Mouse (Mus musculus) megakaryocyte-erythroid progenitor cell, adult 5-6 weeks (primary cell): ENCODE measurements around the gene Rab27a. TPM values are rescaled to one million over a fixed set of nuclear protein-coding genes. Genes with fewer than 3 reads are reported as not detected.

Experiments
- ATAC-seq: replicated peaks from 2 replicates; pipeline ENCODE4 v1.8.0; 2016; ENCODE audit warnings: mild to moderate bottlenecking, inconsistent platforms; ENCODE audit not compliant: severe bottlenecking, poor library complexity, low FRiP score, low TSS enrichment
- total RNA-seq, 2 experiments: library from RNA; stranded (forward) in 1 of 2; stranded (reverse) in 1 of 2; fragments of 200-1000, 215-1000 nt in 1 of 2; fragments of >200 nt in 1 of 2; fragmentation: Nextera tagmentation in 1 of 2; gene quantifications; 2 replicates each; pipeline ENCODE4 v1.2.3; 2014 to 2017

Rab27a gene
- total RNA-seq, 2 experiments from 2014 or later = 7.6 to 9.8 TPM

DNA sequence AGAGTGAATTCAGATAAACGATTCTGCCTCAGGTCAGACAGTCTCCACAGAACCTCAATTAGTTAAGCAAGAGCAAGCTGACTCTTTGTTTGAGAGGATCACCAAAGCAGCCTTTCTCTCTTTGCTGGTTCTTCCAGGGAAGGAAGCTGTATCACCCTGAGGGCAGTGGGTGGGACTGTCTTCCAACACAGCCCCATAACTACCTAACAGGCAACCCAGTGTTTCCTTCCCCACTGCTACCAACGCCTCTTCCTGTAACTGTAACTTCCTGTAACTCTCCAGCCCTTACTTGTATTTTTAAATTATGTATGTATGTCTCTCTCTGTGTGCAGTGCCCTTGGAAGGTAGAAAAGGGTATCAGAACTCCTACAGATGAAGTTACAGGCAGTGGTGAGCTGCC is 82.8 kb downstream of the Rab27a start:
- ATAC-seq = no peak

DNA sequence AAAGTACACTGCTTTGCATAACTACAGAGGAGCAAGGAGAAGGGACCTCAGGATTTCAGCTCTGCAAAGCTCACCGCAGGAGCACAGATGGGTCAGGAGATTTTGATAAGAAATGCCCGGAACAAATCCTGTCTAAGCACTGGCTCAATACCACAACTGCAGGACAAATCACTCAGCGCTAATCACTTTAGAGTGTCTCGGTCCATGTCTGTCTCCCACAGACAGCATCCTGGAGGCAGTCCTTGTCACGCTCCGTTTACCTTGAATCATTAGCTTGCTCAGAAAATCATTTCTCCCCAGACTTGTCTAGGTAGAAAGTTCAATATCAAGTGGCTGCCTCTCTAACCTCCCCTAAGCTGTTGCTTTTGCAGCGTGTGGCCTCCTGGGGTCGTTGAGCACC is 85.2 kb downstream of the Rab27a start:
- no peak for ATAC-seq

- ATAC-seq = no peak
Measured at GRCm38 (mm10) chr9:73130529-73130928, 85.9 kb downstream of the Rab27a start.

- no peak for ATAC-seq
Measured at GRCm38 (mm10) chr9:73137341-73137886, 92.8 kb downstream of the Rab27a start.

Other genes starting within 250 kb of the Rab27a start
- gene Prtg, start 238.0 kb upstream of the Rab27a start, total RNA-seq (2014; fragmentation: Nextera tagmentation) = not detected in 2 replicates
- not detected in 2 replicates for gene Prtg, start 238.0 kb upstream of the Rab27a start, total RNA-seq (2017)
- gene Pygo1, start 119.2 kb upstream of the Rab27a start, total RNA-seq (2014; fragmentation: Nextera tagmentation) = not detected in 2 replicates
- gene Pygo1, start 119.2 kb upstream of the Rab27a start, total RNA-seq (2017) = not detected in 2 replicates
- not detected in 2 replicates for gene Dyx1c1, start 86.1 kb upstream of the Rab27a start, total RNA-seq (2014; fragmentation: Nextera tagmentation)
- gene Dyx1c1, start 86.1 kb upstream of the Rab27a start, total RNA-seq (2017) = 1.3 TPM in 1 of 2 replicates, not detected in the other
- gene Gm44503, start 86.0 kb upstream of the Rab27a start, total RNA-seq (2014; fragmentation: Nextera tagmentation) = 2.7 TPM in 1 of 2 replicates, not detected in the other
- 1.8 TPM in 1 of 2 replicates, not detected in the other for gene Gm44503, start 86.0 kb upstream of the Rab27a start, total RNA-seq (2017)
- gene Ccpg1os, start 59.5 kb upstream of the Rab27a start, total RNA-seq (2014; fragmentation: Nextera tagmentation) = 9.5 and 9.9 TPM in 2 replicates
- 7.6 and 8.1 TPM in 2 replicates for gene Ccpg1os, start 59.5 kb upstream of the Rab27a start, total RNA-seq (2017)
- 5.6 and 6.8 TPM in 2 replicates for gene Ccpg1, start 59.4 kb upstream of the Rab27a start, total RNA-seq (2014; fragmentation: Nextera tagmentation)
- 19.4 and 28.5 TPM in 2 replicates for gene Ccpg1, start 59.4 kb upstream of the Rab27a start, total RNA-seq (2017)
- gene Pigb, start 4.5 kb upstream of the Rab27a start, total RNA-seq (2014; fragmentation: Nextera tagmentation) = 22.7 and 28.2 TPM in 2 replicates
- 5.2 and 8.2 TPM in 2 replicates for gene Pigb, start 4.5 kb upstream of the Rab27a start, total RNA-seq (2017)
- gene Khdc3, start 57.0 kb downstream of the Rab27a start, total RNA-seq (2014; fragmentation: Nextera tagmentation) = not detected in 2 replicates
- not detected in 2 replicates for gene Khdc3, start 57.0 kb downstream of the Rab27a start, total RNA-seq (2017)
- not detected in 2 replicates for gene Gm20509, start 57.6 kb downstream of the Rab27a start, total RNA-seq (2014; fragmentation: Nextera tagmentation)
- not detected in 2 replicates for gene Gm20509, start 57.6 kb downstream of the Rab27a start, total RNA-seq (2017)
- gene Rsl24d1, start 68.6 kb downstream of the Rab27a start, total RNA-seq (2014; fragmentation: Nextera tagmentation) = 103 and 110 TPM in 2 replicates
- gene Rsl24d1, start 68.6 kb downstream of the Rab27a start, total RNA-seq (2017) = 193 and 210 TPM in 2 replicates